Mouse (Mus musculus): Measurements from ENCODE around the gene Fam78a.

DNA sequence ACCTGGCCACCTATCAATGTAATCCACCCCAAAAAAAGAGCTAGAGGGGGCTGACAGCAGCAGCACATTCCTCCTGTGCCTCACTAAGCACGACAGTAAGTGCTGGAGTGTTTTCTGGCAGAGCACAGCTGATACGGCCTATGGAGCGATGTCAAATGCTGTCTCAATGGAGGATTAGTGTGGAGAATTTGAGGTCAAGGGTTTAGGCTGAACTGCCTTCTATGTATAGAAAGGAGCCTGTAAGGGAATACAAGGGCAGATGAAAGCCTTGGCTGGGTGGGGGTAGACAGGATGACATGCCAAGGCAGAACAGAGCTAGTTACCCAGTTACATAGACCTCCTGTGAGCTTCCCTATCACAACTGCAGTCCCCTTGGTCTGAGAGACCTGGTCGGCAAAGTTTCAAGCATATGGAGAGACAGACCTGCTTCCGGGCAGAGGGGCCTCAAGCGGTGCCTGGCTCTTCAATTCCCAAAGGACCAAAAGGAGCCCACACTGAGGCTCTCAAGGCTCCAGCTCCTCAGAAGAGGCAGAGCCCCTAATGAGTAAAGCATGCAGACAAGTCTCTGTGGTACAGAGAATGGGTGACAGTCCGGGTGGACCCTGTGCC is 29.2 kb downstream of the Fam78a start:
- no peak for TF ChIP-seq CTCF (IDR thresholded peaks at IDR 0.05; ENCODE audit: control insufficient read depth, insufficient read depth, insufficient read length)
- TF ChIP-seq MYOD1 (IDR thresholded peaks at IDR 0.05; ENCODE audit: control insufficient read depth, insufficient read length, low read depth), result no peak
- no peak for TF ChIP-seq CEBPB (IDR thresholded peaks at IDR 0.05; ENCODE audit: low read depth)
- TF ChIP-seq MAX (IDR thresholded peaks at IDR 0.05), result no peak
- TF ChIP-seq USF1 (IDR thresholded peaks at IDR 0.05; ENCODE audit: low read depth), result no peak
- no peak for TF ChIP-seq MYOG (IDR thresholded peaks at IDR 0.05; ENCODE audit: control insufficient read depth, extremely low read depth, insufficient read length)

Measured in C2C12 (cell line).